Mouse (Mus musculus): ENCODE measurements around the gene Aak1. TPM values are rescaled to one million over a fixed set of nuclear protein-coding genes. Genes with fewer than 3 reads are reported as not detected.
"Not testable (repeated sequence)": the region's sequence is repeated elsewhere in the genome, so short reads cannot be mapped to it uniquely, and the experiment has no call there.

The Aak1 gene
- total RNA-seq, 1 experiment from 2014 or later: 81.9 TPM

GRCm38 (mm10) chr6:87026980-87027379 is 177.7 kb downstream of the Aak1 start:
- peak; percentile 75 for DNase-seq

- DNase-seq: peak; percentile 51
These were observed 179.6 kb downstream of the Aak1 start for GRCm38 (mm10) chr6:87028881-87029280.

GRCm38 (mm10) chr6:87031310-87031709 is 182.0 kb downstream of the Aak1 start:
- not testable (repeated sequence) for DNase-seq

GRCm38 (mm10) chr6:87032401-87032800 is 183.1 kb downstream of the Aak1 start:
- peak; percentile 18 for DNase-seq

GRCm38 (mm10) chr6:87034395-87034794 is 185.1 kb downstream of the Aak1 start:
- no peak for DNase-seq

- peak; percentile 70 for DNase-seq
These were observed 188.7 kb downstream of the Aak1 start for GRCm38 (mm10) chr6:87037826-87038620.

- DNase-seq: no peak
These were observed 189.8 kb downstream of the Aak1 start for GRCm38 (mm10) chr6:87039161-87039560.

GRCm38 (mm10) chr6:87040971-87041370 is 191.7 kb downstream of the Aak1 start:
- DNase-seq: peak; percentile 47

- DNase-seq: no peak
These were observed 192.1 kb downstream of the Aak1 start for GRCm38 (mm10) chr6:87041431-87041830.

GRCm38 (mm10) chr6:87042004-87042336 is 192.7 kb downstream of the Aak1 start:
- DNase-seq: no peak

- peak; percentile 98 for DNase-seq
These were observed 193.2 kb downstream of the Aak1 start, which contains the start of gene Gfpt1 for GRCm38 (mm10) chr6:87042337-87043130. Gene Gfpt1 (plus strand): TSS chr6:87042846.

GRCm38 (mm10) chr6:87043131-87043516 is 193.8 kb downstream of the Aak1 start:
- no peak for DNase-seq

- DNase-seq: no peak
These were observed 195.6 kb downstream of the Aak1 start for GRCm38 (mm10) chr6:87044895-87045294.

GRCm38 (mm10) chr6:87045507-87045906 is 196.2 kb downstream of the Aak1 start:
- no peak for DNase-seq

- not testable (repeated sequence) for DNase-seq
These were observed 199.4 kb downstream of the Aak1 start for GRCm38 (mm10) chr6:87048712-87049111.

- no peak for DNase-seq
These were observed 202.6 kb downstream of the Aak1 start for GRCm38 (mm10) chr6:87051886-87052425.

Other genes starting within 250 kb of the Aak1 start
- gene Asprv1, start 221.4 kb upstream of the Aak1 start, total RNA-seq (2021): 0.41 TPM in 1 of 2 replicates, not detected in the other
- gene Mxd1, start 180.4 kb upstream of the Aak1 start, total RNA-seq (2021): 11.0 and 12.3 TPM in 2 replicates
- gene Snrnp27, start 165.0 kb upstream of the Aak1 start, total RNA-seq (2021): 65.4 and 68.1 TPM in 2 replicates
- 13.7 and 16.2 TPM in 2 replicates for gene Gmcl1, start 116.1 kb upstream of the Aak1 start, total RNA-seq (2021)
- 54.6 and 55.5 TPM in 2 replicates for gene Anxa4, start 55.9 kb upstream of the Aak1 start, total RNA-seq (2021)
- 92.4 and 97.3 TPM in 2 replicates for gene Nfu1, start 159.7 kb downstream of the Aak1 start, total RNA-seq (2021)
- 36.9 and 42.1 TPM in 2 replicates for gene Gfpt1, start 193.3 kb downstream of the Aak1 start, total RNA-seq (2021)

Measured in adrenal gland, postnatal 14 days (tissue).